Mouse (Mus musculus): ENCODE results near the gene Ntn1. TPM values are rescaled to one million over a fixed set of nuclear protein-coding genes. Genes with fewer than 3 reads are reported as not detected.

The Ntn1 gene
- polyA plus RNA-seq, 1 experiment from 2014 or later, result 15.7 TPM

DNA sequence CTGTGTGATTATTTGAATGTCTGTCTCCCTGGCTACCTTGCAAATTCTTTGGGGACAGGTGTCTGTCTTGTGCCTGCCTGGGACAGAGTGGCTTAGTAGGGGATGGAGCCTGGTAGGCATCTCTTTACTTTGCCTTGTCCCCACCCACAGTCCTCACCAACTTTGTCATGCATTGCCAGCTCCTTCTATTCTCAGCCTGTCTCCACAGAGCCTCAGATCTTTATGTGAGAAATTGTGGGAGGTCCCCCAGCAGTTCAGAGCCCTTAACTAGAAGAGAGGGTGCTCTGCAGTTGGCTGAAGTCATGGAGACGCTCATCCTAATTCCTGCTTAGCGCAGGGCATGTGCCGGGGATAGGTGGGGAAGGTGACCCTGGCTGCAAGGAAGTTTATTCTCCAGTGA lies 215.0 kb downstream of the Ntn1 start:
- WGBS, result 95% methylated on average over 3 of the region's 3 CpGs
- Histone ChIP-seq H3K9ac (replicated peaks; ENCODE audit: low read depth, low read length) (no peak overlapping the region), H3K27me3 (ENCODE audit: control insufficient read depth, insufficient read depth, low read length) (no peaks in the 10 kb centered on the region), H3K4me3 (ENCODE audit: low read depth, low read length) (no peak overlapping the region), H3K4me2 (ENCODE audit: low read depth, low read length) (no peak overlapping the region), H3K27ac (ENCODE audit: low read depth, low read length) (no peak overlapping the region), H3K4me1 (ENCODE audit: control insufficient read depth, insufficient read depth, low read length) (0 out of 2 replicates have a peak, but pooled peaks cover 3% of the 10 kb centered on the region), H3K36me3 (ENCODE audit: control insufficient read depth, insufficient read depth, low read length) (no peaks in the 10 kb centered on the region), H3K9me3 (ENCODE audit: control insufficient read depth, low read length) (no peaks in the 10 kb centered on the region)
- no peak for ATAC-seq (ENCODE audit: low read depth)

- Histone ChIP-seq H3K27me3 (ENCODE audit: control insufficient read depth, insufficient read depth, low read length) (no peaks in the 10 kb centered on the region), H3K9me3 (ENCODE audit: control insufficient read depth, low read length) (no peaks in the 10 kb centered on the region), H3K27ac (ENCODE audit: low read depth, low read length) (no peak overlapping the region), H3K4me2 (ENCODE audit: low read depth, low read length) (no peak overlapping the region), H3K4me3 (ENCODE audit: low read depth, low read length) (no peak overlapping the region), H3K36me3 (ENCODE audit: control insufficient read depth, insufficient read depth, low read length) (no peaks in the 10 kb centered on the region), H3K4me1 (ENCODE audit: control insufficient read depth, insufficient read depth, low read length) (no peaks in the 10 kb centered on the region), H3K9ac (replicated peaks; ENCODE audit: low read depth, low read length) (no peak overlapping the region)
- ATAC-seq (ENCODE audit: low read depth), result no peak
- 78% methylated on average over 7 of the region's 7 CpGs for whole genome bisulfite sequencing
Measured at GRCm38 (mm10) chr11:68177415-68177814, 223.2 kb downstream of the Ntn1 start.

DNA sequence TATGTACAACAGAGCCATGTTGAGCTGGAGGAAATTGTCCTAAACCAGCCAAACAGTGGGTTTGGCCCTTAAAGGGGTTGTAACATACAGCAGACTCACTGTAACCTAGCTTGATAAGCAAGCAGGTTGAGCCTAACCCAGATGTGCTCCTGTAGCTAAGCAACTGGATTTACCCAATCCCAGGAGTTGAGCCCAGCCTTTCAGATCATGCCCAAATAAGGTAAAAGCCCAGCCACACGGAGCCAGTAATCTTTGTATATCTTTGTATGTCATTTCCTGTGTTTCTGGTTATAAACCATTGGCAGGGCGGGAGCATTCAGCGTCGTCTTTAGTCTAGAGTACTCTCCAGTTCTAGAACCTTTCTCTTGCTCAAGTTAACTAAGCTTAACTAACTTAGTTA lies 224.1 kb downstream of the Ntn1 start:
- H3K4me1 ChIP-seq (ENCODE audit: control insufficient read depth, insufficient read depth, low read length), result no peaks in the 10 kb centered on the region
- no peak overlapping the region for H3K4me2 ChIP-seq (ENCODE audit: low read depth, low read length)
- H3K4me3 ChIP-seq (ENCODE audit: low read depth, low read length), result no peak overlapping the region
- H3K36me3 ChIP-seq (ENCODE audit: control insufficient read depth, insufficient read depth, low read length), result no peaks in the 10 kb centered on the region
- H3K9me3 ChIP-seq (ENCODE audit: control insufficient read depth, low read length), result no peaks in the 10 kb centered on the region
- H3K27ac ChIP-seq (ENCODE audit: low read depth, low read length), result no peak overlapping the region
- 79% methylated on average over 4 of the region's 4 CpGs for WGBS
- H3K9ac ChIP-seq (replicated peaks; ENCODE audit: low read depth, low read length), result no peak overlapping the region
- H3K27me3 ChIP-seq (ENCODE audit: control insufficient read depth, insufficient read depth, low read length), result no peaks in the 10 kb centered on the region
- no peak for ATAC-seq (ENCODE audit: low read depth)

DNA sequence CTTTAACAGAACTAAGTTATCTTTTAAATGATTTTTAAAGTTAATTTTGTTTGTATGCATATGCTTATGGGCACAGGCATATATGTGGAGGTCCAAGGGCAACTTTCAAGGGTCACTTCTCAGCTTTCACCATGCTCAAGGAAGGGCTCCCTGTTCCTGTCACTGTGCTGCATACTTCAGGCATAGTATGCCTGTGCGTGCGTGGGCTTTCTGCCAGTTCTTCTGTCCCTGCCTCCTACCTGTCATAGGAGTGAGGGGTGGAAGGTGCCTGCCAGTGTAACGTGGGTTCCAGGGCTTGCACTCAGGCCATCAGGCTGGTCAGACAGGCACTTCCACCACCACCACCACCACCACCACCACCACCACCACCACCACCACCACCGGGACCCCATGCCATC lies 228.0 kb downstream of the Ntn1 start:
- H3K4me3 ChIP-seq (ENCODE audit: low read depth, low read length), result no peak overlapping the region
- no peaks in the 10 kb centered on the region for H3K36me3 ChIP-seq (ENCODE audit: control insufficient read depth, insufficient read depth, low read length)
- no peaks in the 10 kb centered on the region for H3K9me3 ChIP-seq (ENCODE audit: control insufficient read depth, low read length)
- no peak overlapping the region for H3K27ac ChIP-seq (ENCODE audit: low read depth, low read length)
- 69% methylated on average over 4 of the region's 4 CpGs for WGBS
- H3K27me3 ChIP-seq (ENCODE audit: control insufficient read depth, insufficient read depth, low read length), result no peaks in the 10 kb centered on the region
- ATAC-seq (ENCODE audit: low read depth), result no peak
- H3K9ac ChIP-seq (replicated peaks; ENCODE audit: low read depth, low read length), result no peak overlapping the region
- H3K4me1 ChIP-seq (ENCODE audit: control insufficient read depth, insufficient read depth, low read length), result no peaks in the 10 kb centered on the region
- H3K4me2 ChIP-seq (ENCODE audit: low read depth, low read length), result no peak overlapping the region

DNA sequence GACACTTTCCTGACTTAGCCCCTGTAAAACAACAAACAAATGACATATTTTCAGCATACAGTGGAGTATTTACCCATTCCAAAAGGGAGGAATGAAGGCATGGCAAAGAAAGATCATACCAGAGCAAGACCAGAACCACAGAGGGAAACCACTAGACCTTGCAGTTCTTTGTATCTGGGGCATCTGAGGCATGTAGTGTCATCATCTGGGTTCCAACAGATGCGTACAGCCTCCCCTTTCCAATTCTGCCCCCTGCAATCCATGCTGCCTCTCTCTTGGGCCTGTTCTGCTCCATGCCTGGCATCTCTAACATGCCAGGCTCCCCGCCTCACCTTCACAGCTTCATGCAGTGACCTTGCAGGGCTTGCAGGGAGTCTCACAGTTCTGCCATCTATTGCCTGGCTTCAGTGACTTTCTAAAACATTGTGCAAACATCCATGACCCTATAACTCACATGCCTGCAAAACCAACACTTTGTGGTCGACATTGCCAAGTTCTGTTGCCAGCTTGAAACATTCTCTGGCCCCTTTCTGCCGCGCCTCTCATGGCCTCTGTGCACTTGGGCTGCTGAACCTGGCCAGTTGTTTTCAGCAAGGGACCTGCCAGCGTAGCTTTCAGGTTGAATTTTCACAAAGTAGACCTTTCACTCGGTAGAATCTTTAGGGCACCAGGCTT lies 228.5 kb downstream of the Ntn1 start:
- no peaks in the 10 kb centered on the region for H3K9me3 ChIP-seq (ENCODE audit: control insufficient read depth, low read length)
- no peak overlapping the region for H3K27ac ChIP-seq (ENCODE audit: low read depth, low read length)
- WGBS, result 81% methylated on average over 7 of the region's 7 CpGs
- H3K4me1 ChIP-seq (ENCODE audit: control insufficient read depth, insufficient read depth, low read length), result no peaks in the 10 kb centered on the region
- no peaks in the 10 kb centered on the region for H3K27me3 ChIP-seq (ENCODE audit: control insufficient read depth, insufficient read depth, low read length)
- H3K4me3 ChIP-seq (ENCODE audit: low read depth, low read length), result no peak overlapping the region
- no peak overlapping the region for H3K9ac ChIP-seq (replicated peaks; ENCODE audit: low read depth, low read length)
- H3K4me2 ChIP-seq (ENCODE audit: low read depth, low read length), result no peak overlapping the region
- no peak for ATAC-seq (ENCODE audit: low read depth)
- no peaks in the 10 kb centered on the region for H3K36me3 ChIP-seq (ENCODE audit: control insufficient read depth, insufficient read depth, low read length)

DNA sequence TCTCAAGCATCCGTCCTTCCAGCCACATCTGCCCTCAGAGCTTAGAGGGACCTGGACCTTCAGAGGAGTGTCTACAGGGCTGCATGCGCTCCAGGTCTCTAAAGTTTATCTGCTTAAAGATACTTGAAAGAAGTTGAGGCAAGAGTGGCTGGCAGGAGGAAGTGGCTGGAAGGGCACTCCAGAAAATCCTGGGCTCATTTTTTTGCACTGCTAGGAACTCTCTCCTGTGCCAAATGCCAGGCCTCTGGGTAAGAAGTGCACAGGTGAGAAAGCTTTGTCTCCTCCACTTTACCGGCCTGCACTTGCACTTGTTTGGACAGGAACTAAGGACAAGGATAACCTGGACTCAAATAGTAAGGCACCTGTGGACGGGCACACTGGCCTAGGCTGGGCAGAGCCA lies 232.2 kb downstream of the Ntn1 start:
- H3K36me3 ChIP-seq (ENCODE audit: control insufficient read depth, insufficient read depth, low read length), result no peaks in the 10 kb centered on the region
- H3K4me3 ChIP-seq (ENCODE audit: low read depth, low read length), result no peak overlapping the region
- no peak overlapping the region for H3K4me2 ChIP-seq (ENCODE audit: low read depth, low read length)
- 76% methylated on average over 4 of the region's 4 CpGs for WGBS
- H3K27me3 ChIP-seq (ENCODE audit: control insufficient read depth, insufficient read depth, low read length), result no peaks in the 10 kb centered on the region
- no peaks in the 10 kb centered on the region for H3K4me1 ChIP-seq (ENCODE audit: control insufficient read depth, insufficient read depth, low read length)
- no peaks in the 10 kb centered on the region for H3K9me3 ChIP-seq (ENCODE audit: control insufficient read depth, low read length)
- ATAC-seq (ENCODE audit: low read depth), result no peak
- no peak overlapping the region for H3K9ac ChIP-seq (replicated peaks; ENCODE audit: low read depth, low read length)
- no peak overlapping the region for H3K27ac ChIP-seq (ENCODE audit: low read depth, low read length)

GRCm38 (mm10) chr11:68164408-68164807 lies 236.2 kb downstream of the Ntn1 start:
- no peak overlapping the region for H3K27ac ChIP-seq (ENCODE audit: low read depth, low read length)
- H3K4me3 ChIP-seq (ENCODE audit: low read depth, low read length), result no peak overlapping the region
- no peak overlapping the region for H3K4me2 ChIP-seq (ENCODE audit: low read depth, low read length)
- H3K9me3 ChIP-seq (ENCODE audit: control insufficient read depth, low read length), result no peaks in the 10 kb centered on the region
- no peaks in the 10 kb centered on the region for H3K27me3 ChIP-seq (ENCODE audit: control insufficient read depth, insufficient read depth, low read length)
- no peaks in the 10 kb centered on the region for H3K4me1 ChIP-seq (ENCODE audit: control insufficient read depth, insufficient read depth, low read length)
- WGBS, result 88% methylated on average over 5 of the region's 5 CpGs
- no peaks in the 10 kb centered on the region for H3K36me3 ChIP-seq (ENCODE audit: control insufficient read depth, insufficient read depth, low read length)
- no peak overlapping the region for H3K9ac ChIP-seq (replicated peaks; ENCODE audit: low read depth, low read length)
- no peak for ATAC-seq (ENCODE audit: low read depth)

- Histone ChIP-seq H3K4me1 (ENCODE audit: control insufficient read depth, insufficient read depth, low read length) (no peaks in the 10 kb centered on the region), H3K4me3 (ENCODE audit: low read depth, low read length) (no peak overlapping the region), H3K27ac (ENCODE audit: low read depth, low read length) (no peak overlapping the region), H3K9me3 (ENCODE audit: control insufficient read depth, low read length) (no peaks in the 10 kb centered on the region), H3K9ac (replicated peaks; ENCODE audit: low read depth, low read length) (no peak overlapping the region), H3K36me3 (ENCODE audit: control insufficient read depth, insufficient read depth, low read length) (no peaks in the 10 kb centered on the region), H3K27me3 (ENCODE audit: control insufficient read depth, insufficient read depth, low read length) (no peaks in the 10 kb centered on the region), H3K4me2 (ENCODE audit: low read depth, low read length) (no peak overlapping the region)
- ATAC-seq (ENCODE audit: low read depth), result no peak
- WGBS, result 61% methylated on average over 4 of the region's 4 CpGs
Measured at GRCm38 (mm10) chr11:68159867-68160266, 240.8 kb downstream of the Ntn1 start.
